Mouse (Mus musculus) liver, embryonic 14.5 days (tissue): ENCODE measurements around the gene Micu1. TPM values are rescaled to one million over a fixed set of nuclear protein-coding genes. Genes with fewer than 3 reads are reported as not detected.

ENCODE experiments used
- ATAC-seq: fragments of 200-750 bp; cut with Nextera tagmentation; 2 replicates; pipeline ENCODE4 v1.8.0; 2017; ENCODE audit warnings: moderate number of reproducible peaks, mild to moderate bottlenecking, moderate library complexity; ENCODE audit not compliant: insufficient read depth
- DNase-seq, 3 experiments: peaks; one replicate each; pipeline ENCODE4 v3.0.0-alpha.2; 2012 to 2013; ENCODE audit warnings: low read depth in 3 of 3, low spot score in 3 of 3
- H3K27ac ChIP-seq: fragments of 300-500 bp; sonication (generic); 2 replicates; pipeline ENCODE4 v1.5.1; 2014; ENCODE audit warnings: moderate library complexity, mild to moderate bottlenecking, control low read depth, inconsistent platforms
- H3K27me3 ChIP-seq: fragments of 300-500 bp; sonication (generic); 2 replicates; pipeline ENCODE4 v1.6.1; 2014; ENCODE audit warnings: mild to moderate bottlenecking, low read length, moderate library complexity; ENCODE audit not compliant: control insufficient read depth, insufficient read depth
- H3K36me3 ChIP-seq: fragments of 300-500 bp; sonication (generic); replicated peaks from 2 replicates; pipeline ENCODE4 v1.6.1; 2014; ENCODE audit warnings: low read depth; ENCODE audit not compliant: control insufficient read depth, insufficient read depth
- H3K4me1 ChIP-seq, 2 experiments: fragments of 200-500 bp in 1 of 2; fragments of 300-500 bp in 1 of 2; sonication (generic) in 1 of 2; replicated peaks; 2 replicates each; pipeline ENCODE4 v1.6.1; 2012 to 2014; ENCODE audit warnings: antibody characterized with exemption in 1 of 2, inconsistent platforms in 1 of 2, low read length in 1 of 2; ENCODE audit not compliant: control insufficient read depth in 2 of 2, insufficient read depth in 2 of 2
- H3K4me2 ChIP-seq: fragments of 300-500 bp; sonication (generic); 2 replicates; pipeline ENCODE4 v1.6.1; 2014; ENCODE audit warnings: low read depth, mild to moderate bottlenecking, control low read depth, moderate library complexity
- H3K4me3 ChIP-seq, 2 experiments: fragments of 200-500 bp in 1 of 2; fragments of 300-500 bp in 1 of 2; sonication (generic) in 1 of 2; 2 replicates each; pipeline ENCODE4 v1.5.1; 2012 to 2014; ENCODE audit warnings: low read depth in 2 of 2, low read length in 2 of 2, mild to moderate bottlenecking in 2 of 2, control low read depth in 1 of 2, inconsistent platforms in 1 of 2, moderate library complexity in 1 of 2; ENCODE audit not compliant: insufficient read depth in 1 of 2
- H3K9ac ChIP-seq: fragments of 300-500 bp; sonication (generic); replicated peaks from 2 replicates; pipeline ENCODE4 v1.6.1; 2014; ENCODE audit warnings: mild to moderate bottlenecking, control low read depth, moderate library complexity
- H3K9me3 ChIP-seq: fragments of 300-500 bp; sonication (generic); 2 replicates; pipeline ENCODE4 v1.6.1; 2016; ENCODE audit warnings: low read length, mixed read lengths; ENCODE audit not compliant: control insufficient read depth
- CTCF ChIP-seq: IDR thresholded peaks from 2 replicates; pipeline ENCODE4 v1.5.1; 2016; ENCODE audit warnings: antibody characterized with exemption, low read depth, control low read depth
- EP300 ChIP-seq: IDR thresholded peaks from 2 replicates; pipeline ENCODE4 v1.6.1; 2016; ENCODE audit warnings: antibody characterized with exemption, low read depth
- WGBS: fragments of 180-500 bp; shearing (Covaris S2); extraction: QIAGEN DNeasy Blood & Tissue Kit; methylation state at CpG from one replicate; pipeline ENCODE4 v1.1.7; 2014; ENCODE audit not compliant: insufficient replicate concordance; 5-methylcytosine and 5-hydroxymethylcytosine counted together
- polyA plus RNA-seq, 2 experiments: library from polyadenylated mRNA; depleted of rRNA in 1 of 2; stranded (reverse) in 1 of 2; unstranded in 1 of 2; fragments of >200 nt; fragmentation: Nextera tagmentation in 1 of 2; extraction: Ambion mirVana in 1 of 2; gene quantifications; 2 replicates each; pipeline versions ENCODE4 v1.2.1 to v1.2.3; 2012 to 2014

Gene Micu1
- polyA plus RNA-seq, 2 experiments = 27.1 to 28.2 TPM

DNA sequence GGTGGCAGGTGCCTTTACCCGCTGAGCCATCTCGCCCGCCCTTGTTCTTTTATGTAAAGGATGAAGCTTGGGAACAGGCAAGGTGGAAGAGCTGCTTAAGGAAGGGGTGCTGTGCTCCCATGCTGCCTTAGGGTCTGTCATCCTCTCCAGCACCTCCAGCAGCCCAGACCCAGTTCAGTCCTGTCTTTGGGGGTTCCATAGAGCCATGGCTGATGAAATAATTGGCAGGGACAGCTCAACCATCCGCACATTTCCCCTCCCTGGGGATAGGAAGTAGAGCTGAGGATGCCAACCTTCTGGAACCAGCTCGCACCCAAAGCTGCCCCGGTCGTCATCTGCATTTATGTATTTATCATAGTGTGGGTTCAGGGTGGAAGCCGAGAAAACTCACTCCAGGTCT lies 9.8 kb downstream of the Micu1 start:
- no peak for DNase-seq
- Histone ChIP-seq H3K9me3 (no peaks in the 10 kb centered on the region), H3K27ac (no peak overlapping the region), H3K27me3 (no peaks in the 10 kb centered on the region), H3K4me3 (no peak overlapping the region), H3K4me2 (no peak overlapping the region), H3K36me3 (no peaks in the 10 kb centered on the region; the same call in 1 of the 2 replicates), H3K9ac (no peak overlapping the region), H3K4me1 (peaks cover 7% of the 10 kb centered on the region in 2 experiments; a peak in 3 of 4 replicates)
- no peak for TF ChIP-seq CTCF
- no peak for TF ChIP-seq EP300
- ATAC-seq = no peak
- 83% methylated on average over 8 of the region's 8 CpGs for WGBS

DNA sequence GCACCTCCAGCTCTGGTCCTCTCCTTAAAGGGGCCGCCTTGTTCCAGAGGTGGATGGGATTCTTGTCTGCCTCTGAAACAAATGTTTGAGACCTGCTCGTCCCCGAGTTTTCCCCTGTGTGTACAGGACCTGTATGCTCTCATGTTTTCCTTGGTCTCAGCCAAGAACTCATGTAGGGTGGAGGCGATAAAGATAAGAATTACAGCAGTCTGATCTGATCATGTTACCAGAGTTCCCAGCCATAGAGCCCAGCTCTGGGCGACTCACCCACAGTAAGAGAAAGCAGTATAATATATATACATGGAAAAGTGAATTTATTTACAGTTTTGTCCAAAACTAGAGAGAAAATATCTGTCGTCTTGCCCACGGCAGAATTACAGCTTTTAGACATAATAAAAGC lies 17.7 kb downstream of the Micu1 start:
- Histone ChIP-seq H3K36me3 (no peaks in the 10 kb centered on the region), H3K27ac (no peak overlapping the region), H3K27me3 (no peaks in the 10 kb centered on the region), H3K9me3 (no peaks in the 10 kb centered on the region), H3K4me3 (no peak overlapping the region), H3K4me2 (no peak overlapping the region), H3K4me1 (peaks cover 0 to 10% of the 10 kb centered on the region in 2 experiments; a peak in 1 of 4 replicates), H3K9ac (no peak overlapping the region)
- no peak for TF ChIP-seq EP300
- TF ChIP-seq CTCF = no peak
- DNase-seq (no peak), ATAC-seq (no peak)
- 41% methylated on average over 7 of the region's 7 CpGs for WGBS

DNA sequence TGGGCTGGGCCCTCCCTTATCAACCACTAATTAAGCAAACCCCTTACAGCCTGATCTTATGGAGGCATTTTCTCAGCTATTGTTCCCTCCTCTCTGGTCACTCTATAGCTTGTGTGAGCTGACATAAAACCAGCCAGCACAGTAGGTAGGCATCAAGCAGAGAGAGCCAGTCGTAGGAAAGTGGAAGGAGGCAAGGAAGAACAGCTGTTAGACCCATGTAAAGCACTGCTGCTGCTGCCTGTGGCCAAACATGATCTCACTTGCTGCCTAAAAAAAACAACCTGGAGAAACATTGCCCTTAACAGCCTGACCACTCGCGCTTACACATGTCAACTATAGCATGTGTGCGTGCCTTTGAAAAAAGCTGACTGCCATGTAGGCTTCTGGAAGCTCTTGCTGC lies 19.3 kb downstream of the Micu1 start:
- TF ChIP-seq EP300 (no peak), CTCF (no peak)
- no peaks in the 10 kb centered on the region for H3K27me3 ChIP-seq
- H3K4me2 ChIP-seq = no peak overlapping the region
- no peaks in the 10 kb centered on the region for H3K36me3 ChIP-seq
- no peak for DNase-seq
- 81% methylated on average over 4 of the region's 4 CpGs for WGBS
- H3K27ac ChIP-seq = no peak overlapping the region
- peaks cover 0 to 12% of the 10 kb centered on the region in 2 experiments; a peak in 1 of 4 replicates for H3K4me1 ChIP-seq
- no peak overlapping the region for H3K9ac ChIP-seq
- no peaks in the 10 kb centered on the region for H3K9me3 ChIP-seq
- no peak for ATAC-seq
- no peak overlapping the region for H3K4me3 ChIP-seq

DNA sequence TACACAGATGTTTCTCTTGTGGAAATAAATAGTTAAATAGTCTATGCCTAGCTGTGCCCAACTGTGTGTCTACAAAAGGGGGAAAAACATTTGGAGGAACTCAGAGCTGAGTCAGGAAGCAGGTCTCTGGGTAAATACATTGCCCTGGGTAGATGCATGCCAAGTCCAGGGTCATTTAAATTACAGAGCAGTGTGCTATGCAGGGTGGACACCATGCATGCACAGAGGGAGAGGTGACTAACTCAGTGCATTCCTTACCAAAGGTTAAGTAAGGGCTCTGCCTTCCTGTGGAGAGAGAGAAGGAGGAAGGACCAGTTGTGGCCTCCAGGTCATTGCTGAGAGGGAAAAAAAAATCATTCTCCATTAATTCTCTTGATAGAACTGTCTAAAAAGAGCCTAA lies 22.4 kb downstream of the Micu1 start:
- H3K9ac ChIP-seq = no peak overlapping the region
- no peak for DNase-seq

DNA sequence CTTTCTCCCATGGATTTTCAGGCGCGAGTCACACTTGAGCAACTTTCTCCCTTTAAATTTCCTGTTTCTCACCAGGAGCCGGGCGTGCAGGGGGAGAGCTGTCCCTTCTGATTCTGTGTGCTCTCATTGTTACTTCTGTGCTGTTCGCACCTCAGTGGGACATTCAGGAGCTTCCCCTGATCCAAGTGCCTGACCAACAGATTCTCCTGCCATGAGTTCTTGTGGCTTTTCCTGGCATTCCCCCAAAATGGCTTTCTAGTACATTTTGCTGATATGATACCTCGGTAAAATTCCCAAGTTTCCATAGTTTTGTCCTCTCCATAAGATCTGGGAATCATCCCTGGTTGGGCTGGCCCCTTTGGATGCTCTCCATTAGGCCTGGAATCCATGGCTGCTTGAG lies 25.0 kb downstream of the Micu1 start:
- H3K27me3 ChIP-seq = no peaks in the 10 kb centered on the region
- no peak for TF ChIP-seq EP300
- no peak for TF ChIP-seq CTCF
- H3K36me3 ChIP-seq = no peaks in the 10 kb centered on the region
- DNase-seq = no peak
- ATAC-seq = no peak
- WGBS = 63% methylated on average over 6 of the region's 6 CpGs
- no peak overlapping the region for H3K9ac ChIP-seq
- H3K27ac ChIP-seq = no peak overlapping the region
- H3K4me1 ChIP-seq = peaks cover 0 to 7% of the 10 kb centered on the region in 2 experiments; a peak in 1 of 4 replicates
- H3K9me3 ChIP-seq = no peaks in the 10 kb centered on the region
- H3K4me3 ChIP-seq = no peak overlapping the region
- no peak overlapping the region for H3K4me2 ChIP-seq

More for the DNA sequence above, 22.4 kb downstream of the Micu1 start:
- no peak for TF ChIP-seq CTCF
- no peak for TF ChIP-seq EP300
- Histone ChIP-seq H3K4me3 (no peak overlapping the region), H3K9me3 (no peaks in the 10 kb centered on the region), H3K27me3 (no peaks in the 10 kb centered on the region), H3K27ac (no peak overlapping the region), H3K36me3 (no peaks in the 10 kb centered on the region), H3K4me2 (no peak overlapping the region), H3K4me1 (peaks cover 0 to 12% of the 10 kb centered on the region in 2 experiments; a peak in 1 of 4 replicates)
- ATAC-seq = no peak
